Mouse (Mus musculus) embryonic facial prominence, embryonic 10.5 days (tissue): ENCODE data around the gene Celsr3. TPM values are rescaled to one million over a fixed set of nuclear protein-coding genes. Genes with fewer than 3 reads are reported as not detected.

Source experiments
- DNase-seq: peaks from one replicate; pipeline ENCODE4 v3.0.0-alpha.2; 2017; ENCODE audit warnings: low spot score
- H3K27ac ChIP-seq: fragments of 300-500 bp; sonication (generic); replicated peaks from 2 replicates; pipeline ENCODE4 v1.5.1; 2016; ENCODE audit warnings: mild to moderate bottlenecking
- H3K27me3 ChIP-seq: fragments of 300-500 bp; sonication (generic); replicated peaks from 2 replicates; pipeline ENCODE4 v1.6.1; 2016; ENCODE audit warnings: low read depth, mild to moderate bottlenecking; ENCODE audit not compliant: poor library complexity, severe bottlenecking
- H3K36me3 ChIP-seq: fragments of 300-500 bp; sonication (generic); replicated peaks from 2 replicates; pipeline ENCODE4 v1.6.1; 2016; ENCODE audit warnings: mild to moderate bottlenecking, moderate library complexity
- H3K4me1 ChIP-seq: fragments of 300-500 bp; sonication (generic); 2 replicates; pipeline ENCODE4 v1.6.1; 2016
- H3K4me3 ChIP-seq: fragments of 300-500 bp; sonication (generic); 2 replicates; pipeline ENCODE4 v1.5.1; 2016; ENCODE audit warnings: mild to moderate bottlenecking, moderate library complexity
- H3K9me3 ChIP-seq: fragments of 300-500 bp; sonication (generic); 2 replicates; pipeline ENCODE4 v1.6.1; 2016; ENCODE audit warnings: mild to moderate bottlenecking
- WGBS: fragments of 180-500 bp; shearing (Covaris S2); methylation state at CpG from one replicate; pipeline ENCODE4 v1.1.7; 2016; 5-methylcytosine and 5-hydroxymethylcytosine counted together
- polyA plus RNA-seq: library from polyadenylated mRNA; unstranded; fragments of >200 nt; fragmentation: Nextera tagmentation; extraction: Ambion mirVana; gene quantifications from 2 replicates; pipeline ENCODE4 v1.2.1, GENCODE M21; 2016

Celsr3 gene
- polyA plus RNA-seq, 1 experiment from 2014 or later, result 1.6 TPM

GRCm38 (mm10) chr9:108809723-108810122, 16.4 kb upstream of the Celsr3 start:
- WGBS, result 80% methylated on average over 6 of the region's 6 CpGs
- peaks cover 67% of the 10 kb centered on the region for H3K36me3 ChIP-seq

DNA sequence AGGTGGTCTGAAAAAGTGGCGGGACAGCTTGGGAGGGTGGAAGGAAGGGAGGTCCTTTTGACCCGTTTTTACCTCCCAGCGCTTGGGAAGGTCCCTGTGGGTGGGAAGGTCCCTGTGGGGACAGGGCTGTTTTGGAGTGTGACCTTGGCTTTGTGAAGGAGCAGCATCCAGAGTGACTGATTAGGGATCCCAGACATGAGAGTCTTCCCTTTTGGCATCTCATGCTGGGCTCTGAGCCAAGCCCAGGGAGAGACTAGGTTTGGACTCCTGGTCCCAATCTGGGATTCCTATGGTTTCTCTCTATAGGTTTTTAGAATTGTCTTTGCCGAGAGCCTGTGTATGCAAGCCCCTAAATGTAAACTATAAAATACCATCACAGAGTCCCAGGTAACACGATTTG, 15.6 kb upstream of the Celsr3 start:
- no peaks in the 10 kb centered on the region for H3K9me3 ChIP-seq
- no peaks in the 10 kb centered on the region for H3K27me3 ChIP-seq
- H3K36me3 ChIP-seq, result peaks cover 67% of the 10 kb centered on the region
- no peak overlapping the region for H3K27ac ChIP-seq
- H3K4me1 ChIP-seq, result peaks cover 23% of the 10 kb centered on the region
- H3K4me3 ChIP-seq, result no peak overlapping the region
- DNase-seq, result no peak
- 82% methylated on average over 5 of the region's 5 CpGs for WGBS

More at GRCm38 (mm10) chr9:108809723-108810122, 16.4 kb upstream of the Celsr3 start:
- no peak for DNase-seq
- Histone ChIP-seq H3K27ac (no peak overlapping the region), H3K4me1 (peaks cover 23% of the 10 kb centered on the region), H3K27me3 (no peaks in the 10 kb centered on the region), H3K9me3 (no peaks in the 10 kb centered on the region), H3K4me3 (no peak overlapping the region)

DNA sequence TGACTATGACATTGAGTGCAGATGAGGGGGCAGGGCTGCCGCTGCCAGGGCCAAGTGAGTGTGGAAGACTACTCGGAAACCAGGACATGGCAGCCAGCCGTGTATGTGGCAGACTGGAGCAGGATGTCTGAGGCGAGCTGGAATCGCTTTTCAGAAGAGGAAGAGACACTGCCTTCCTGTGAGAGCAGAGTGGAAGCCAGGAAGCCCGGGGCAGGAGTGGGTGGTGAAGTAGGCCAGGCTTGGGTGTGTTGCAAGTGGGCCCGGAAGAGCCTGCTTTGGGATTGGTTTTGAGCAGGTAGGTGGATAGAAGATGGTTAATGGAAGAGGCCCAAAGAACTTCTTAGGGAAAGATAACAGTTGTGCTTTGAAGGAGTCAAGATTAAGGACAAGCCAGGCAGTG, 10.6 kb upstream of the Celsr3 start:
- Histone ChIP-seq H3K4me3 (no peak overlapping the region), H3K4me1 (peaks cover 2% of the 10 kb centered on the region; the same call in 1 of the 2 replicates), H3K9me3 (no peaks in the 10 kb centered on the region), H3K27ac (no peak overlapping the region), H3K27me3 (no peaks in the 10 kb centered on the region), H3K36me3 (peaks cover 77% of the 10 kb centered on the region)
- no peak for DNase-seq
- WGBS, result 85% methylated on average over 7 of the region's 7 CpGs

DNA sequence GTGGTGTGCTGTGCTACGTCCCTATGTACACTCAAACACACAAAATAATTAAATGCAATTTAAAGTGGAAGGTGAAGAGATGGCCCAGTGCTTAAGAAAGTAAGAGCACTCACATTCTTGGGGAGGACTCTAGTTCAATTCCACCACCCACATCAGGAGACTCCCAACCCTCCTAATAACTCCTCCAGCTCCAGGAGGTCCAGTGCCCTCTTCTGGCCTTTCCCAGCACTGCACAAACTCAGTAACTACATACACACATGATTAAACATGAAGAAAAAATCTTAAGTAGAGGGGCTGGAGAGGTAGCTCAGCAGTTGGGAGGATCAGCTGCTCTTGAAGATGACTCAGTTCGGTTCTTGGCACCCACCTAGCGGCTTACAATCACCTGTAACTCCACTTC, 6.6 kb upstream of the Celsr3 start:
- H3K9me3 ChIP-seq, result no peaks in the 10 kb centered on the region
- no peak overlapping the region for H3K27ac ChIP-seq
- peaks cover 23% of the 10 kb centered on the region for H3K27me3 ChIP-seq
- H3K4me3 ChIP-seq, result no peak overlapping the region
- WGBS, result 64% methylated on average over 3 of the region's 3 CpGs
- H3K36me3 ChIP-seq, result peaks cover 40% of the 10 kb centered on the region
- DNase-seq, result peak; percentile 56
- peaks cover 7% of the 10 kb centered on the region; the same call in 1 of the 2 replicates for H3K4me1 ChIP-seq

DNA sequence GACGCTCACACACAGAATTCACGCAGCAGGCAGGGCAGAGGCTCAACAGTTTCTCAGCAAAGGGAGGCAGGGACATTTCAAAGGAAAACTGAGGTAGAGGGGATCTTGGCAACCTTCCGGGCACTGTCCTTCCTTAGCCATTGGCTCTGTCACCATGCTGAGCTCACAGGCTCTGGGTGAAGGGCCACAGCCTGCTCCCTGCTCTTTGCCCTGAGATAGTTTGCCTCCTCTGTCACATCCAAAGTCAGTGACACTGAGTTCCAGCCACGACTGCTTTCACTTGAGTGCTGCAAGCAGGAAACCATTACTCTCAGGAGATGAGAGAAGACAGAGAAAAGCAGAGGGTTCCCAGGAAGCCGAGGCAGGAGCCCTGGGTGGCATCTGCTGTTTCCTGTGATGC, 6.0 kb upstream of the Celsr3 start:
- Histone ChIP-seq H3K27ac (no peak overlapping the region), H3K36me3 (peaks cover 34% of the 10 kb centered on the region), H3K27me3 (peaks cover 29% of the 10 kb centered on the region), H3K4me1 (peaks cover 13% of the 10 kb centered on the region; the same call in 1 of the 2 replicates), H3K9me3 (no peaks in the 10 kb centered on the region), H3K4me3 (no peak overlapping the region)
- WGBS, result 69% methylated on average over 5 of the region's 5 CpGs
- DNase-seq, result no peak

DNA sequence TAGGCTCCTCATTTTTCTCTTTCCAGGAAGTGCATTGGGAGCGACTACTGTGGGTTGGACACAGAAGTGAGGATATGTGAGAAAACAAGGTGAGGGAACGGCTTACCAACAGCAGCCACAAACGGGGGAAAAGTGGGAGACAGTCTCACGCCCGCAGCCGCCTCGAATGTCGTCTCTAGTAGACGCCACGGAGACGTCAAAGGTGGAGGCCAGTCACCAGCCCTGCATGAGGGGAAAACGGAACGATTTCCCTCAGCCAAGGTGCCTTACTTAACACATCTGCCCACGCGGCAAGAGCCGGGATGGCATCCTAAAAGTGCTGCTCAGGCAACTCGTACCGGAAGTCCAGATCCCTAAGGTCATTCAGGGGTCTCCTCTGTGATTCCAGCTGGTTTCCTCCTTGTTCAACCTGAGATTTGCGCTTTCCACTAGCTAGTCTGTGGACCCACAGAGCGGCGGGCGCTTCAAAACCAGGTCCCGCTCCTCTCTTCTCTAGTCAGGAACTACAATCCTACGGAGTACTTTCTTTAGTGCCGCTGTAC, 1.9 kb upstream of the Celsr3 start:
- Histone ChIP-seq H3K27me3 (peaks cover 70% of the 10 kb centered on the region), H3K9me3 (no peaks in the 10 kb centered on the region), H3K4me3 (peak overlapping the region; percentile 64), H3K36me3 (no peaks in the 10 kb centered on the region), H3K27ac (no peak overlapping the region; the same call in 1 of the 2 replicates), H3K4me1 (peaks cover 39% of the 10 kb centered on the region)
- WGBS, result 5% methylated on average over 25 of the region's 25 CpGs
- no peak for DNase-seq

GRCm38 (mm10) chr9:108824755-108825413, 1.2 kb upstream of the Celsr3 start:
- peak; percentile 48 for DNase-seq
- Histone ChIP-seq H3K27ac (no peak overlapping the region), H3K4me3 (peak overlapping the region; percentile 64), H3K36me3 (no peaks in the 10 kb centered on the region), H3K4me1 (peaks cover 39% of the 10 kb centered on the region), H3K9me3 (no peaks in the 10 kb centered on the region), H3K27me3 (peaks cover 77% of the 10 kb centered on the region)
- under 1% methylated on average over 31 of the region's 31 CpGs for WGBS

DNA sequence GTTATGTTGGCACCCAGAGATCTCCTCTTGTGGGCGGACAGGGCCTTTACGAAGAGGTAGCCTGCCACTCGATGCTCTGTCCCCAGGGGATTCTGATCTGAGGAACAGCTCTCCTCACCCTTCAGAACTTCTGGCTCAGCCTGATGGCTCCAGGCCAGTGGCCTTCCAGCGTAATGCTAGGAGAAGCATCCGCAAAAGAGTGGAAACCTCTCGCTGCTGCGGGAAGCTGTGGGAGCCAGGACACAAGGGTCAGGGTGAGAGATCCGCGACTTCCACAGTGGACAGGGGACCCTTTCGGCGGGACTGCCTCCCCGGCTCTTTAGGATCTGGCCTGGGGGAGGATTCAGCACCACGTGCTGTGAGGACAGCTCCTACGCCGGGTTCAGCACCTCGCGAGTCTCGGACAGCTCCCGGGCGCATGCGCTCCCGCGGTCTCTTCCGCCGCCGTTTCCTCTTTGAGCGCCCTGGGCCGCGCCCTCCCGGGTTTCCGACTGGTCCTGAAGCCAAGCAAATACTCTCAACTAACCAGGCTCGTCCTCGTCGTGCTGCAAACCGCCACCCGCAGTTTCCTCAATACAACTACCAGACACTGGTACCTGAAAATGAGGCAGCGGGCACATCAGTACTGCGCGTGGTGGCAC, 700 bp downstream of the Celsr3 start:
- H3K9me3 ChIP-seq, result no peaks in the 10 kb centered on the region
- peak; percentile 86 for DNase-seq
- H3K36me3 ChIP-seq, result no peaks in the 10 kb centered on the region
- WGBS, result 2% methylated on average over 39 of the region's 39 CpGs
- peak overlapping the region; percentile 64 for H3K4me3 ChIP-seq
- no peak overlapping the region for H3K27ac ChIP-seq
- peaks cover 45% of the 10 kb centered on the region for H3K4me1 ChIP-seq
- peaks cover 96% of the 10 kb centered on the region for H3K27me3 ChIP-seq

GRCm38 (mm10) chr9:108827454-108827853, 1.3 kb downstream of the Celsr3 start:
- 16% methylated on average over 34 of the region's 34 CpGs for WGBS
- H3K4me3 ChIP-seq, result peak overlapping the region; percentile 64
- H3K4me1 ChIP-seq, result peaks cover 51% of the 10 kb centered on the region
- H3K9me3 ChIP-seq, result no peaks in the 10 kb centered on the region
- no peaks in the 10 kb centered on the region for H3K36me3 ChIP-seq
- H3K27ac ChIP-seq, result no peak overlapping the region
- peaks cover 100% of the 10 kb centered on the region for H3K27me3 ChIP-seq
- no peak for DNase-seq

- Histone ChIP-seq H3K4me3 (peak overlapping the region; percentile 64), H3K36me3 (no peaks in the 10 kb centered on the region), H3K27me3 (peaks cover 100% of the 10 kb centered on the region), H3K27ac (no peak overlapping the region), H3K4me1 (peaks cover 55% of the 10 kb centered on the region), H3K9me3 (no peaks in the 10 kb centered on the region)
- 64% methylated on average over 18 of the region's 18 CpGs for WGBS
- DNase-seq, result no peak
Observed at GRCm38 (mm10) chr9:108827906-108828305, 1.8 kb downstream of the Celsr3 start.

GRCm38 (mm10) chr9:108831637-108832036, 5.5 kb downstream of the Celsr3 start:
- DNase-seq, result no peak
- Histone ChIP-seq H3K27ac (no peak overlapping the region), H3K9me3 (no peaks in the 10 kb centered on the region), H3K4me1 (peaks cover 32% of the 10 kb centered on the region), H3K4me3 (peak overlapping the region; percentile 64), H3K27me3 (peaks cover 80% of the 10 kb centered on the region), H3K36me3 (no peaks in the 10 kb centered on the region; the same call in 1 of the 2 replicates)
- WGBS, result 7% methylated on average over 23 of the region's 23 CpGs

DNA sequence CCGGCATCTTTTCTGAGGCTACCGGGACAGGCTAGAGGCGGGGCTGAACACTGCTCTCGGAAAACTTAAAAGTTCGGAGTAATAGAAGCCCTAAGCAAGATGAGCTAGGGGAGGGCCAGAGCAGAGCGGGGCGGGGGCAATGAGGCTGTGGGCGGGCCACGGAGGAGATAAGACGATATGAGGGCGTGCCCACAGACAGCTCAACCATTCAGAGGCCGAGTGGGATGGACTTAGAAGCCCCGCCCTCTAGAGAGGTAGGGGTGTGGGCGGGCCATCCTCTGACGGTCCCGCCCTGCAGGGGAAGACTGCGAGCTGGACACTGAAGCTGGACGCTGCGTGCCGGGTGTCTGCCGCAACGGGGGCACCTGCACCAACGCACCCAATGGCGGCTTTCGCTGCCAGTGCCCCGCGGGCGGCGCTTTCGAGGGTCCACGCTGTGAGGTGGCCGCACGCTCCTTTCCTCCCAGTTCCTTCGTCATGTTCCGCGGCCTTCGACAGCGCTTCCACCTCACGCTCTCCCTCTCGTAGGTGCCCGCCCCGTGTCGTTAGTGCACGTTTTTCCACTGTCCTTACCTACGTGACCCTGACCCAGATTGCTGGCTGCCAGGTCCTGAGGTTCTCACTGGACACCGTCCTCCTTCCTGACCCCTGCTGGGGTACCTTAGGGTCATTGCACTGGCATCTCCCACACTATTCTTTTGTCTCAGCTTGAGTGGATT, 6.4 kb downstream of the Celsr3 start:
- Histone ChIP-seq H3K36me3 (no peaks in the 10 kb centered on the region; the same call in 1 of the 2 replicates), H3K4me1 (peaks cover 23% of the 10 kb centered on the region), H3K27me3 (peaks cover 70% of the 10 kb centered on the region), H3K9me3 (no peaks in the 10 kb centered on the region), H3K27ac (no peak overlapping the region), H3K4me3 (peak overlapping the region; percentile 64)
- 6% methylated on average over 46 of the region's 46 CpGs for WGBS
- DNase-seq, result peak; percentile 94
